Mouse (Mus musculus) lung, adult 2 months (tissue): ENCODE results near the gene Cgnl1.

ENCODE experiments used
- CTCF ChIP-seq: fragments of 200-500 bp; IDR thresholded peaks from 2 replicates; pipeline ENCODE4 v1.5.1; 2011; ENCODE audit warnings: mild to moderate bottlenecking, low read length, control low read depth; ENCODE audit not compliant: insufficient read depth
- POLR2A ChIP-seq: fragments of 200-500 bp; IDR thresholded peaks from 2 replicates; pipeline ENCODE4 v1.6.1; 2011; ENCODE audit warnings: low read depth, mild to moderate bottlenecking, control low read depth, low read length, borderline replicate concordance; ENCODE audit errors: extremely low read depth

- TF ChIP-seq CTCF = no peak
- TF ChIP-seq POLR2A = no peak
These were observed 28.2 kb upstream of the Cgnl1 start for GRCm38 (mm10) chr9:71799598-71799997.
